Mouse (Mus musculus) stomach, embryonic 14.5 days (tissue): Measurements from ENCODE around the gene C1qtnf4. TPM values are rescaled to one million over a fixed set of nuclear protein-coding genes. Genes with fewer than 3 reads are reported as not detected.

Experiments
- ATAC-seq: fragments of 200-750 bp; cut with Nextera tagmentation; 2 replicates; pipeline ENCODE4 v1.8.0; 2017; ENCODE audit warnings: low read depth, moderate TSS enrichment; ENCODE audit not compliant: insufficient number of reproducible peaks, insufficient read depth, low FRiP score
- H3K27ac ChIP-seq: fragments of 300-500 bp; sonication (generic); 2 replicates; pipeline ENCODE4 v1.5.1; 2014; ENCODE audit warnings: mild to moderate bottlenecking, low read length, moderate library complexity, mixed read lengths
- H3K27me3 ChIP-seq: fragments of 300-500 bp; sonication (generic); 2 replicates; pipeline ENCODE4 v1.6.1; 2014; ENCODE audit warnings: low read length, control low read depth, mixed read lengths; ENCODE audit not compliant: control insufficient read depth, insufficient read depth
- H3K36me3 ChIP-seq: fragments of 300-500 bp; sonication (generic); 2 replicates; pipeline ENCODE4 v1.6.1; 2014; ENCODE audit warnings: mild to moderate bottlenecking, control low read depth, low read length, moderate library complexity, mixed read lengths; ENCODE audit not compliant: control insufficient read depth, insufficient read depth
- H3K4me1 ChIP-seq: fragments of 300-500 bp; sonication (generic); 2 replicates; pipeline ENCODE4 v1.6.1; 2014; ENCODE audit warnings: low read length, control low read depth, mixed read lengths; ENCODE audit not compliant: control insufficient read depth, insufficient read depth
- H3K4me2 ChIP-seq: fragments of 300-500 bp; sonication (generic); replicated peaks from 2 replicates; pipeline ENCODE4 v1.6.1; 2014; ENCODE audit warnings: low read depth, low read length, control low read depth
- H3K4me3 ChIP-seq: fragments of 300-500 bp; sonication (generic); 2 replicates; pipeline ENCODE4 v1.5.1; 2014; ENCODE audit warnings: low read depth, low read length, control low read depth
- H3K9ac ChIP-seq: fragments of 300-500 bp; sonication (generic); replicated peaks from 2 replicates; pipeline ENCODE4 v1.6.1; 2014; ENCODE audit warnings: low read depth, mild to moderate bottlenecking, control low read depth, low read length, moderate library complexity, mixed read lengths
- H3K9me3 ChIP-seq: fragments of 300-500 bp; sonication (generic); 2 replicates; pipeline ENCODE4 v1.6.1; 2016; ENCODE audit warnings: low read depth, low read length, control low read depth; ENCODE audit not compliant: control insufficient read depth
- WGBS: fragments of 180-500 bp; shearing (Covaris S2); extraction: QIAGEN DNeasy Blood & Tissue Kit; methylation state at CpG from one replicate; pipeline ENCODE4 v1.1.7; 2014; 5-methylcytosine and 5-hydroxymethylcytosine counted together
- polyA plus RNA-seq: library from polyadenylated mRNA; unstranded; fragments of >200 nt; fragmentation: Nextera tagmentation; extraction: Ambion mirVana; gene quantifications from 2 replicates; pipeline ENCODE4 v1.2.1, GENCODE M21; 2014

The C1qtnf4 gene
- 10.8 and 12.9 TPM in 2 replicates for polyA plus RNA-seq

DNA sequence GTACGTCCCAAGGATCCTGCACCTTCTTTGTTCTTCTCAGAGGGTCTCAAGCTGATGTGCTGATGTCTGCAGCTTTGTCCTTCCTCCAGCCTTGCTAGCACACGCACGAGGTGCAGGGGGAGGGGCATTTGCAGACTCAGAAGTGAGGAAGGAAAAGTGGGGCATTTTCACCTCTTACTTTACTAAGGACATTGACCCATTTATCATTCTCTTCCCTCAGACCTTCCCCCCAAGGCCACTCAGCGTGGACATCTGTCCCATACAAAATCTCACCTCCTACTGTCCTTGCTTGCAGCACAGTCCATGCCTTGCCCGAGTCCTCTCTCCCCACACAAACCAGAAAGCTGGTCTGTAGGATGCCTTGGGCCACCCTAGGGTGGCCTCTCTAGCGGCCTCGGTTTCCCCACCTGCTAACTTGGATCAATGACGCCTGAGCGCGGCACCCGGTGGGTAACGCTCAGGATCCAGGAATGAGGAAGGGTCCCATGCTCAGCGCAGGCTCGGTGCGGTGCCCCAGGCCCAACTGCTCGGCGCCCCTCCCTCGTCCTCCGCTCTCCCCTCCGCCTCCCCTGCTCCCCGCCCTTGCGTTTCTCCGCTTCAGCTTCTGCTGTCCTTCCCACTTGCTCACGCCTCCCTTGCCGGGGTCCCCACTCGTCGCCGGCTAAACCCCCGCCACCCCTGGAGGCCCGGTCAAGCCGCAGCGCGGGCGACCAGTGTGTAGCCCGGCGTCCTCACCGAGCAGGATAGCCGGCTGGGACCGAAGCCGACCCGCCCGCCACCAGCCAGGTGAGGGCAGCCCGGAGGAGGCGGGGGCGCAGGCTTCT is at the start of gene C1qtnf4:
Gene C1qtnf4 (plus strand): TSS at position 643 of the 824 bp plus-strand sequence.
- peak; percentile 19; the same call in 1 of the 2 replicates for ATAC-seq
- Histone ChIP-seq H3K9me3 (no peaks in the 10 kb centered on the region), H3K4me3 (peak within 1 kb of the TSS; percentile 47), H3K36me3 (no peaks in the 10 kb centered on the region), H3K9ac (peak within 1 kb of the TSS; percentile 33), H3K4me1 (0 out of 2 replicates have a peak, but pooled peaks cover 3% of the 10 kb centered on the region), H3K4me2 (peak within 1 kb of the TSS; percentile 88), H3K27me3 (peaks cover 16% of the 10 kb centered on the region; the same call in 1 of the 2 replicates), H3K27ac (no peak within 1 kb of the TSS)
- 1% methylated on average over 45 of the region's 45 CpGs for WGBS

DNA sequence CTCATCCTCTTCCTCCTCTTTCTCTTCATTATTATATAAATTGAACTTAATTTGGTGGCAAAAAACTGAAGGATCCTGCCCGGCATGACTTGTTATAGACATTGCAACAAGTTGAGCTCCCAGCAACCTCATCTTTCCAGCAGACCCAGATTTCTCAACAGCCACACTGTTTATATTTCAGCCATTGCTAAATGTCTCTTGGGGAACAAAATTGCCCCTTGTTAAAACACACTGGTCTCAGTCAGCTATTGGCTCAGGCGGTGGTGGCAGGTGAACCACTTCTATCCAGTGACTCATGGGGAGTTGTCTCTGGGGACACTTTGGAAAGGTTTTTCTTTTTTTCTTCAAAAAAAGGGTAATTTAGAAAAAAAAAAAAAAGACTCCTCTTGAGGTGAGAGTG is 47.0 kb upstream of the C1qtnf4 start:
- no peak for ATAC-seq
- Histone ChIP-seq H3K4me2 (no peak overlapping the region), H3K36me3 (no peaks in the 10 kb centered on the region), H3K4me3 (no peak overlapping the region), H3K27ac (no peak overlapping the region), H3K4me1 (no peaks in the 10 kb centered on the region), H3K9me3 (no peaks in the 10 kb centered on the region), H3K9ac (no peak overlapping the region), H3K27me3 (no peaks in the 10 kb centered on the region)
- WGBS = 76% methylated on average over 2 of the region's 2 CpGs

DNA sequence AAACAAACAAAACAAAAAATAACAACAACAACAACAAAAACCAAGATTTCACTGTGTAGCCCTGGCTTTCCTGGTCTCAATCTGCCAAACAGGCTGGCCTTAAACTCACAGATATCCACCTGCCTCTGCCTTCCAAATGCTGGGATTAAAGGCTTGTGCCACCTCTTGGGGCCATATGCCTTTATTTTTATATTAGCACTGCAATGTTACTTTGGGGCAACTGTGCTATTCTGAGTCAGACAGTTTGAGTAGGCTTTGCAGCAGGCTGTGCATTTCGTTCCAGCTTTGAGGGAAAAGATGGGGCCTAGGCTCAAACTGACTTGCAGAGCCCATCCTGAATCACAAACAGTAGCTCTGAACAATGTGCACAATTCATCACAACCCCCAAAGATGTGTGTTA is 42.0 kb upstream of the C1qtnf4 start:
- H3K9ac ChIP-seq = no peak overlapping the region
- H3K27me3 ChIP-seq = no peaks in the 10 kb centered on the region
- 59% methylated on average over 1 of the region's 1 CpGs for WGBS
- H3K27ac ChIP-seq = no peak overlapping the region
- no peak overlapping the region for H3K4me3 ChIP-seq
- no peak overlapping the region for H3K4me2 ChIP-seq
- no peaks in the 10 kb centered on the region for H3K9me3 ChIP-seq
- H3K4me1 ChIP-seq = 0 out of 2 replicates have a peak, but pooled peaks cover 6% of the 10 kb centered on the region
- H3K36me3 ChIP-seq = no peaks in the 10 kb centered on the region
- ATAC-seq = no peak

GRCm38 (mm10) chr2:90844262-90844661 is 41.4 kb upstream of the C1qtnf4 start:
- no peak for ATAC-seq
- no peaks in the 10 kb centered on the region for H3K27me3 ChIP-seq
- H3K4me2 ChIP-seq = no peak overlapping the region
- H3K9ac ChIP-seq = no peak overlapping the region
- H3K27ac ChIP-seq = no peak overlapping the region
- no peaks in the 10 kb centered on the region for H3K9me3 ChIP-seq
- no peaks in the 10 kb centered on the region for H3K36me3 ChIP-seq
- H3K4me3 ChIP-seq = no peak overlapping the region
- WGBS = 81% methylated on average over 5 of the region's 5 CpGs
- H3K4me1 ChIP-seq = 0 out of 2 replicates have a peak, but pooled peaks cover 6% of the 10 kb centered on the region

- Histone ChIP-seq H3K27me3 (no peaks in the 10 kb centered on the region), H3K4me3 (no peak overlapping the region), H3K4me2 (no peak overlapping the region), H3K27ac (no peak overlapping the region), H3K9me3 (no peaks in the 10 kb centered on the region), H3K4me1 (0 out of 2 replicates have a peak, but pooled peaks cover 6% of the 10 kb centered on the region), H3K9ac (no peak overlapping the region), H3K36me3 (peaks cover 5% of the 10 kb centered on the region; the same call in 1 of the 2 replicates)
- WGBS = 62% methylated on average over 5 of the region's 5 CpGs
- no peak for ATAC-seq
These were observed 40.4 kb upstream of the C1qtnf4 start for GRCm38 (mm10) chr2:90845234-90845633.

- 37% methylated on average over 6 of the region's 6 CpGs for WGBS
- no peak for ATAC-seq
- peaks cover 14% of the 10 kb centered on the region for H3K36me3 ChIP-seq
- no peaks in the 10 kb centered on the region for H3K27me3 ChIP-seq
- H3K9ac ChIP-seq = 0 out of 2 replicates have a peak overlapping the region, but pooled peaks have one; percentile 7
- no peak overlapping the region for H3K27ac ChIP-seq
- peak overlapping the region; percentile 90 for H3K4me3 ChIP-seq
- H3K4me1 ChIP-seq = 0 out of 2 replicates have a peak, but pooled peaks cover 6% of the 10 kb centered on the region
- no peaks in the 10 kb centered on the region for H3K9me3 ChIP-seq
- H3K4me2 ChIP-seq = peak overlapping the region; percentile 53
These were observed 39.5 kb upstream of the C1qtnf4 start for GRCm38 (mm10) chr2:90846171-90846570.

GRCm38 (mm10) chr2:90846597-90846954 is 39.1 kb upstream of the C1qtnf4 start:
- peak overlapping the region; percentile 44; the same call in 1 of the 2 replicates for H3K27ac ChIP-seq
- no peaks in the 10 kb centered on the region for H3K9me3 ChIP-seq
- H3K4me3 ChIP-seq = peak overlapping the region; percentile 90
- H3K9ac ChIP-seq = peak overlapping the region; percentile 7
- no peaks in the 10 kb centered on the region for H3K27me3 ChIP-seq
- H3K4me2 ChIP-seq = peak overlapping the region; percentile 53
- peak; percentile 24; the same call in 1 of the 2 replicates for ATAC-seq
- 3% methylated on average over 8 of the region's 8 CpGs for WGBS
- H3K36me3 ChIP-seq = peaks cover 18% of the 10 kb centered on the region
- 0 out of 2 replicates have a peak, but pooled peaks cover 6% of the 10 kb centered on the region for H3K4me1 ChIP-seq

- Histone ChIP-seq H3K4me2 (peak within 1 kb of the TSS; percentile 53), H3K9ac (peak within 1 kb of the TSS; percentile 71), H3K4me3 (peak within 1 kb of the TSS; percentile 90), H3K27ac (peak within 1 kb of the TSS; percentile 82; the same call in 1 of the 2 replicates), H3K36me3 (peaks cover 24% of the 10 kb centered on the region), H3K4me1 (0 out of 2 replicates have a peak, but pooled peaks cover 6% of the 10 kb centered on the region), H3K27me3 (no peaks in the 10 kb centered on the region), H3K9me3 (no peaks in the 10 kb centered on the region)
- ATAC-seq = peak; percentile 97
- WGBS = under 1% methylated on average over 66 of the region's 67 CpGs
These were observed 38.5 kb upstream of the C1qtnf4 start, which contains the start of gene Mtch2 for GRCm38 (mm10) chr2:90846955-90847680. Gene Mtch2, plus strand, starts transcription at chr2:90847155.
